Mouse (Mus musculus): Measurements from ENCODE around the gene Cd300ld4. TPM values are rescaled to one million over a fixed set of nuclear protein-coding genes. Genes with fewer than 3 reads are reported as not detected.

Cd300ld4 gene
- polyA plus RNA-seq (2017; shearing (Covaris generic)), result not detected

GRCm38 (mm10) chr11:115026912-115027311, at the start of gene Cd300ld4:
TSS of gene Cd300ld4 (minus strand) at chr11:115027012.

GRCm38 (mm10) chr11:115062077-115062476, 35.3 kb upstream of the Cd300ld4 start, which contains the start of gene Cd300e:
TSS of gene Cd300e (minus strand) at chr11:115062177.

GRCm38 (mm10) chr11:115048259-115048658, 21.4 kb upstream of the Cd300ld4 start, which contains the start of gene Cd300ld3:
TSS of gene Cd300ld3 (minus strand) at chr11:115048409.

GRCm38 (mm10) chr11:115037669-115038068, 10.9 kb upstream of the Cd300ld4 start, which contains the start of gene Cd300ld5:
TSS of gene Cd300ld5 (minus strand) at chr11:115037769.

GRCm38 (mm10) chr11:115016093-115016492, 10.7 kb downstream of the Cd300ld4 start, which contains the start of gene Cd300ld2:
TSS of gene Cd300ld2 (minus strand) at chr11:115016193.

GRCm38 (mm10) chr11:115001474-115002040, 25.3 kb downstream of the Cd300ld4 start, which contains the start of gene Cd300c2:
TSS of gene Cd300c2 (minus strand) at chr11:115001880.

GRCm38 (mm10) chr11:114989793-114990192, 37.0 kb downstream of the Cd300ld4 start, which contains the start of gene Cd300ld:
TSS of gene Cd300ld (minus strand) at chr11:114989922.

Other genes with a start within 250 kb of the Cd300ld4 start
- 0.96 TPM for gene Btbd17, start 231.1 kb downstream of the Cd300ld4 start, polyA plus RNA-seq (2017; shearing (Covaris generic))
- not detected for gene Gpr142, start 228.1 kb downstream of the Cd300ld4 start, polyA plus RNA-seq (2017; shearing (Covaris generic))
- gene Gprc5c, start 175.9 kb downstream of the Cd300ld4 start, polyA plus RNA-seq (2017; shearing (Covaris generic)), result 0.34 TPM
- not detected for gene Cd300a, start 137.0 kb downstream of the Cd300ld4 start, polyA plus RNA-seq (2017; shearing (Covaris generic))
- gene Cd300lb, start 92.6 kb downstream of the Cd300ld4 start, polyA plus RNA-seq (2017; shearing (Covaris generic)), result not detected
- not detected for gene Cd300c, start 57.9 kb downstream of the Cd300ld4 start, polyA plus RNA-seq (2017; shearing (Covaris generic))
- not detected for gene Cd300ld, start 37.1 kb downstream of the Cd300ld4 start, polyA plus RNA-seq (2017; shearing (Covaris generic))
- gene Cd300c2, start 25.1 kb downstream of the Cd300ld4 start, polyA plus RNA-seq (2017; shearing (Covaris generic)), result not detected
- gene Cd300ld2, start 10.8 kb downstream of the Cd300ld4 start, polyA plus RNA-seq (2017; shearing (Covaris generic)), result not detected
- not detected for gene Cd300ld5, start 10.8 kb upstream of the Cd300ld4 start, polyA plus RNA-seq (2017; shearing (Covaris generic))
- gene Cd300ld3, start 21.4 kb upstream of the Cd300ld4 start, polyA plus RNA-seq (2017; shearing (Covaris generic)), result not detected
- gene Cd300e, start 35.2 kb upstream of the Cd300ld4 start, polyA plus RNA-seq (2017; shearing (Covaris generic)), result not detected
- gene Rab37, start 64.4 kb upstream of the Cd300ld4 start, polyA plus RNA-seq (2017; shearing (Covaris generic)), result 64.9 TPM
- gene Cd300lf, start 107.0 kb upstream of the Cd300ld4 start, polyA plus RNA-seq (2017; shearing (Covaris generic)), result not detected
- 214 TPM for gene Slc9a3r1, start 136.3 kb upstream of the Cd300ld4 start, polyA plus RNA-seq (2017; shearing (Covaris generic))
- gene Tmem104, start 160.5 kb upstream of the Cd300ld4 start, polyA plus RNA-seq (2017; shearing (Covaris generic)), result 16.7 TPM
- gene Nat9, start 160.8 kb upstream of the Cd300ld4 start, polyA plus RNA-seq (2017; shearing (Covaris generic)), result 9.5 TPM
- gene Grin2c, start 240.2 kb upstream of the Cd300ld4 start, polyA plus RNA-seq (2017; shearing (Covaris generic)), result not detected

All from effector memory CD4-positive, alpha-beta T cell, adult 7 months (primary cell).